Mouse (Mus musculus) liver, adult 2 months (tissue): ENCODE results near the gene Vmp1. TPM values are rescaled to one million over a fixed set of nuclear protein-coding genes. Genes with fewer than 3 reads are reported as not detected.
A peak's percentile ranks its signal among the peaks of the same experiment; 100 is the strongest.

Source experiments
- DNase-seq: peaks from one replicate; pipeline ENCODE4 v3.0.0-alpha.2; 2011; ENCODE audit warnings: low read depth, low spot score; ENCODE audit errors: extremely low read depth
- H3K27ac ChIP-seq: fragments of 200-500 bp; replicated peaks from 2 replicates; pipeline ENCODE4 v1.5.1; 2012; ENCODE audit warnings: low read depth, mild to moderate bottlenecking, control low read depth, inconsistent platforms, low read length; ENCODE audit not compliant: insufficient read depth
- H3K27me3 ChIP-seq: fragments of 200-500 bp; 2 replicates; pipeline ENCODE4 v1.6.1; 2012; ENCODE audit warnings: mild to moderate bottlenecking, moderate library complexity, low read length, inconsistent platforms; ENCODE audit not compliant: control insufficient read depth, insufficient read depth
- H3K36me3 ChIP-seq: fragments of 200-500 bp; 2 replicates; pipeline ENCODE4 v1.6.1; 2012; ENCODE audit warnings: low read length, inconsistent platforms; ENCODE audit not compliant: control insufficient read depth, insufficient read depth
- H3K4me1 ChIP-seq: fragments of 200-500 bp; 2 replicates; pipeline ENCODE4 v1.6.1; 2011; ENCODE audit warnings: low read length; ENCODE audit not compliant: control insufficient read depth, insufficient read depth
- H3K4me3 ChIP-seq: fragments of 200-500 bp; 2 replicates; pipeline ENCODE4 v1.5.1; 2011; ENCODE audit warnings: low read depth, mild to moderate bottlenecking, control low read depth, low read length, moderate library complexity; ENCODE audit not compliant: insufficient read depth
- H3K79me2 ChIP-seq: fragments of 200-500 bp; 2 replicates; pipeline ENCODE4 v1.6.1; 2012; ENCODE audit warnings: inconsistent platforms, mild to moderate bottlenecking, low read length, moderate library complexity; ENCODE audit not compliant: control insufficient read depth, insufficient read depth
- H3K9ac ChIP-seq: fragments of 200-500 bp; 2 replicates; pipeline ENCODE4 v1.6.1; 2012; ENCODE audit warnings: low read depth, mild to moderate bottlenecking, control low read depth, inconsistent platforms, low read length
- CTCF ChIP-seq: fragments of 200-500 bp; IDR thresholded peaks from 2 replicates; pipeline ENCODE4 v1.5.1; 2011; ENCODE audit warnings: low read depth, low read length, control low read depth
- POLR2A ChIP-seq: fragments of 200-500 bp; IDR thresholded peaks from 2 replicates; pipeline ENCODE4 v1.6.1; 2011; ENCODE audit warnings: low read length, control low read depth; ENCODE audit not compliant: insufficient read depth; ENCODE audit errors: extremely low read depth
- WGBS: fragments of 180-500 bp; shearing (Covaris S2); methylation state at CpG from one replicate; pipeline ENCODE4 v1.1.7; 2018; 5-methylcytosine and 5-hydroxymethylcytosine counted together
- polyA plus RNA-seq: library from polyadenylated mRNA; depleted of rRNA; stranded (reverse); fragments of >200 nt; gene quantifications from 2 replicates; pipeline ENCODE4 v1.2.3, GENCODE M21; 2012
- total RNA-seq: library from RNA; depleted of rRNA; stranded (reverse); fragments of >200 nt; gene quantifications from 2 replicates; pipeline ENCODE4 v1.2.3, GENCODE M21; 2014

The Vmp1 gene
- total and polyA plus RNA-seq, 2 experiments, result 37.8 to 93.6 TPM

GRCm38 (mm10) chr11:86545556-86545955 is 138.1 kb downstream of the Vmp1 start:
- Histone ChIP-seq H3K9ac (peak overlapping the region; percentile 20; the same call in 1 of the 2 replicates), H3K4me1 (peaks cover 7% of the 10 kb centered on the region; the same call in 1 of the 2 replicates), H3K36me3 (peaks cover 7% of the 10 kb centered on the region; the same call in 1 of the 2 replicates), H3K4me3 (peak overlapping the region; percentile 57), H3K79me2 (peaks cover 15% of the 10 kb centered on the region), H3K27me3 (no peaks in the 10 kb centered on the region), H3K27ac (no peak overlapping the region)
- no peak for DNase-seq
- TF ChIP-seq CTCF, result no peak
- no peak for TF ChIP-seq POLR2A
- WGBS, result 58% methylated on average over 8 of the region's 8 CpGs

GRCm38 (mm10) chr11:86544639-86545299 is 138.9 kb downstream of the Vmp1 start, which contains the start of the genes Rps6kb1 and Tubd1:
Gene Rps6kb1, minus strand, starts transcription at chr11:86544805.
Gene Tubd1, plus strand, starts transcription at chr11:86544991.
- Histone ChIP-seq H3K27ac (peak within 1 kb of the TSS; percentile 46), H3K4me3 (peak within 1 kb of the TSS; percentile 85), H3K27me3 (no peaks in the 10 kb centered on the region), H3K79me2 (peaks cover 17% of the 10 kb centered on the region), H3K36me3 (peaks cover 3% of the 10 kb centered on the region; the same call in 1 of the 2 replicates), H3K4me1 (peaks cover 7% of the 10 kb centered on the region; the same call in 1 of the 2 replicates), H3K9ac (peak within 1 kb of the TSS; percentile 83)
- no peak for TF ChIP-seq CTCF
- TF ChIP-seq POLR2A, result peak; percentile 94
- peak; percentile 98 for DNase-seq
- under 1% methylated on average over 43 of the region's 43 CpGs for whole genome bisulfite sequencing

DNA sequence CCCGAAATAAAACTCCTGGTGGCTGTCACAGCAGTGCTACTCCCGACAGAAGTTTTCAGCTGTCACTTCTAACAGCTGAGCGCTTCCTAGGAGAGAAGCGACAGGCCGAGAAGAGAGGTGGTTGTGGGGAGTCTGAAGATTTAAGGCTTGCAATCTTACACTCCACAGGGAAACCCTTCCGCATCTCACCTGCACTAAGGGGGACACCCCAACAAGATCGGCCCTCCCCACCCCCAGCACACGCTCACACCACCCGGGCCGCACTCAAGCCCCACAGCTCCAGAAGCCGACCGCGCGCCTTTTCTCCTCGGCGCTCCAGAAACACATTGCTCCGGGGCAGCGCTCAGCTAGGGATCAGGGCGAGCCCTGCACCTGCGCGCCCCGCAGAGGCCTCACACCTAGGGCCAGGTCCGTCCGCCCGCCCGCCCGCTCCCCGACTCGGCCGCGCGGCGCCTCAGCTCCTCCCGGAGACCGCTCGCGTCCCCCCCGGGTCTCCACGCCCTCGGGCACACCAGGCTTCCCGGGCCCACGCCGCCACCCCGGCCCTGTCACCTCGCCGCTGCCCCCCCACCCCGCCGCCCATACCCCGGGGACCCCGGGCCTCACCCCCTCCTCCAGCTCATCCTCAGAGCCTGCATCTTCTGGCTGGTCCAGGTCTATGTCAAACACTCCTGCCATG is 139.5 kb downstream of the Vmp1 start:
- Histone ChIP-seq H3K9ac (peak overlapping the region; percentile 83), H3K4me3 (peak overlapping the region; percentile 85)

GRCm38 (mm10) chr11:86542851-86543250 is 140.8 kb downstream of the Vmp1 start:
- peaks cover 21% of the 10 kb centered on the region for H3K79me2 ChIP-seq
- H3K9ac ChIP-seq, result no peak overlapping the region
- 84% methylated on average over 1 of the region's 1 CpGs for WGBS
- no peak for DNase-seq
- H3K36me3 ChIP-seq, result no peaks in the 10 kb centered on the region
- no peak for TF ChIP-seq CTCF
- H3K4me1 ChIP-seq, result peaks cover 8% of the 10 kb centered on the region; the same call in 1 of the 2 replicates
- H3K27ac ChIP-seq, result no peak overlapping the region
- H3K4me3 ChIP-seq, result no peak overlapping the region
- H3K27me3 ChIP-seq, result no peaks in the 10 kb centered on the region

More for the DNA sequence above, 139.5 kb downstream of the Vmp1 start:
- H3K4me1 ChIP-seq, result peaks cover 8% of the 10 kb centered on the region; the same call in 1 of the 2 replicates
- under 1% methylated on average over 47 of the region's 50 CpGs for WGBS
- H3K36me3 ChIP-seq, result peaks cover under 1% of the 10 kb centered on the region; the same call in 1 of the 2 replicates
- peaks cover 18% of the 10 kb centered on the region for H3K79me2 ChIP-seq
- H3K27ac ChIP-seq, result peak overlapping the region; percentile 46
- TF ChIP-seq POLR2A (no peak), CTCF (no peak)
- DNase-seq, result peak; percentile 24
- no peaks in the 10 kb centered on the region for H3K27me3 ChIP-seq

GRCm38 (mm10) chr11:86540476-86540845 is 143.2 kb downstream of the Vmp1 start:
- Histone ChIP-seq H3K9ac (no peak overlapping the region), H3K27ac (peak overlapping the region; percentile 60; the same call in 1 of the 2 replicates), H3K27me3 (no peaks in the 10 kb centered on the region), H3K4me1 (peaks cover 6% of the 10 kb centered on the region; the same call in 1 of the 2 replicates), H3K36me3 (no peaks in the 10 kb centered on the region), H3K79me2 (peaks cover 30% of the 10 kb centered on the region), H3K4me3 (no peak overlapping the region)
- WGBS, result 37% methylated on average over 2 of the region's 2 CpGs
- TF ChIP-seq CTCF, result no peak
- TF ChIP-seq POLR2A, result no peak
- peak; percentile 53 for DNase-seq
